ENCODE assay signal across 7 mouse cellular contexts in genomic region chr7:95489666-95490065, GRCm38 (mm10).
DNase-seq lines count a peak whose midpoint lies in the region.

No protein-coding gene starts in this region.

- DNase-seq in urinary bladder, postnatal 14 days (ENCODE audit: low spot score) = peak; percentile 30
- DNase-seq in urinary bladder, adult 2 months (ENCODE audit: low spot score) = no peak
- DNase-seq in c-Kit-positive CD71-negative TER-119-negative erythroid progenitor cells, embryonic 14.5 days (ENCODE audit: low read depth) = peak; percentile 1
- DNase-seq in frontal cortex, postnatal 36 days (ENCODE audit: low spot score in 2 of 2) = peak; percentile 9 to 56
- peak; percentile 14 for DNase-seq in layer of hippocampus, adult 9-11 months
- peak; percentile 81 for DNase-seq in mesoderm, embryonic 11.5 days (ENCODE audit: low read depth, low spot score)
- DNase-seq in T-cell, adult 2 months (ENCODE audit: low spot score) = no peak

Comparison
In these comparisons a context has a peak if more than half of its experiments do, and no peak if none do; other contexts are left out.
1. DNase-seq: peak in urinary bladder, postnatal 14 days (single experiment), c-Kit-positive CD71-negative TER-119-negative erythroid progenitor cells, embryonic 14.5 days (single experiment), frontal cortex, postnatal 36 days (2 of 2), layer of hippocampus, adult 9-11 months (single experiment) and mesoderm, embryonic 11.5 days (single experiment); none in urinary bladder, adult 2 months (single experiment) and T-cell, adult 2 months (single experiment).